Mouse (Mus musculus) forelimb bud, embryonic 11.5 days (tissue): ENCODE results near the gene Sft2d2.
A peak's percentile ranks its signal among the peaks of the same experiment; 100 is the strongest.

Source experiments
- DNase-seq: peaks from one replicate; pipeline ENCODE4 v3.0.0-alpha.2; 2012; ENCODE audit warnings: low read depth, low spot score

Sft2d2 gene

GRCm38 (mm10) chr1:165133279-165133678, 61.0 kb downstream of the Sft2d2 start:
- no peak for DNase-seq

GRCm38 (mm10) chr1:165132187-165132877, 61.9 kb downstream of the Sft2d2 start:
- peak; percentile 68 for DNase-seq

GRCm38 (mm10) chr1:165129573-165129972, 64.7 kb downstream of the Sft2d2 start:
- no peak for DNase-seq
